Mouse (Mus musculus): ENCODE data around the gene Zfp786. TPM values are rescaled to one million over a fixed set of nuclear protein-coding genes. Genes with fewer than 3 reads are reported as not detected.

The Zfp786 gene
- polyA plus RNA-seq, 1 experiment from 2014 or later: 17.3 TPM

- Histone ChIP-seq H3K27me3 (no peaks in the 10 kb centered on the region), H3K4me3 (no peak overlapping the region), H3K36me3 (peaks cover 68% of the 10 kb centered on the region), H3K4me1 (no peaks in the 10 kb centered on the region), H3K4me2 (replicated peaks) (no peak overlapping the region), H3K9me3 (no peaks in the 10 kb centered on the region), H3K9ac (replicated peaks) (no peak overlapping the region), H3K27ac (replicated peaks) (no peak overlapping the region)
- 88% methylated on average over 23 of the region's 23 CpGs for WGBS
- ATAC-seq (replicated peaks): no peak
Observed at GRCm38 (mm10) chr6:47819626-47820325, 10.9 kb downstream of the Zfp786 start.

DNA sequence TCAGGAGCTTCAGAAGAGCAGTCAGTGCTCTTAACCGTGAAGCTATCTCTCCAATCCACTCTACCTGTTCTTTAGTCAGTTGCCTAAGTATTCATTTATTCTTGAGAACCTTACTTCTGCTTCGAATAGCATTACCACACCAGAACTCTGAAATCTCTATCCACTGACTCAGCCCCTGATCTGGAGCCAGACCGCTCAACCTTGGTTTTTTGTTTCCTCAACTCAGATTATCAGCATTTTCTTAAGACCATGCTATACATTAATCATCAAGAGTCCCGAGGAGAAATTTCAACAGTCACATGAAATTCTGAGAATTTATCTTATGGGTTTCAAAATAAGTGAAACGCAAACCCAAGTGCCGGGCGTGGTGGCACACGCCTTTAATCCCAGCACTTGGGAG lies 11.9 kb downstream of the Zfp786 start:
- Histone ChIP-seq H3K9ac (replicated peaks) (no peak overlapping the region), H3K4me3 (no peak overlapping the region), H3K36me3 (peaks cover 58% of the 10 kb centered on the region), H3K4me1 (peaks cover 7% of the 10 kb centered on the region), H3K27ac (replicated peaks) (no peak overlapping the region), H3K9me3 (no peaks in the 10 kb centered on the region), H3K4me2 (replicated peaks) (no peak overlapping the region), H3K27me3 (no peaks in the 10 kb centered on the region)
- WGBS: 93% methylated on average over 8 of the region's 8 CpGs
- no peak for ATAC-seq (replicated peaks)

DNA sequence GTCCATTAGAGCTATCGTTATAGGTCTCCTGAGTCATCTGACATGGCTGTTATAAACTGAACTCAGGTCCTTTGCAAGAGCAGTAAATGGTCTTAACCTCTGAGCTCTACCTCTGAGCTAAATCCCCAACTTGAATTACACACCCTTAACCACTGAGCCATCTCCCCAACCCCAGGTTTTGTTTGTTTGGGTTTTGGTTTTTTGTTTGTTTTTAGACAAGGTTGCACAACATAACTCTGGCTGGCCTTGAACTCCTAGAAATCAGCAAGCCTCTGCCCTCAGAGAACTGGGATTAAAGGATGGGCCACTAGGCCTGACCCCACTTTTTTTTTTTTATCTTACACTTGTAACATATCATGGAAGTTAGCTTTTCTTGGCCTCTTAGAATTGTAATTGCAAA lies 14.5 kb downstream of the Zfp786 start:
- peaks cover 34% of the 10 kb centered on the region for H3K36me3 ChIP-seq
- peaks cover 21% of the 10 kb centered on the region for H3K4me1 ChIP-seq
- H3K27ac ChIP-seq (replicated peaks): no peak overlapping the region
- no peak overlapping the region for H3K4me2 ChIP-seq (replicated peaks)
- WGBS: 100% methylated on average over 1 of the region's 1 CpGs
- no peak overlapping the region for H3K4me3 ChIP-seq
- H3K27me3 ChIP-seq: no peaks in the 10 kb centered on the region
- H3K9me3 ChIP-seq: no peaks in the 10 kb centered on the region
- no peak for ATAC-seq (replicated peaks)
- no peak overlapping the region for H3K9ac ChIP-seq (replicated peaks)

GRCm38 (mm10) chr6:47813257-47813878 lies 17.3 kb downstream of the Zfp786 start, which contains the start of gene Pdia4:
Pdia4 (minus strand) TSS chr6:47813430.
- peak within 1 kb of the TSS; percentile 76 for H3K9ac ChIP-seq (replicated peaks)
- H3K4me2 ChIP-seq (replicated peaks): peak within 1 kb of the TSS; percentile 66
- peak within 1 kb of the TSS; percentile 92 for H3K27ac ChIP-seq (replicated peaks)
- H3K9me3 ChIP-seq: no peaks in the 10 kb centered on the region
- peak; percentile 100 for ATAC-seq (replicated peaks)
- WGBS: under 1% methylated on average over 44 of the region's 44 CpGs
- peaks cover 39% of the 10 kb centered on the region for H3K4me1 ChIP-seq
- H3K36me3 ChIP-seq: peaks cover 10% of the 10 kb centered on the region
- H3K4me3 ChIP-seq: peak within 1 kb of the TSS; percentile 74
- no peaks in the 10 kb centered on the region for H3K27me3 ChIP-seq

DNA sequence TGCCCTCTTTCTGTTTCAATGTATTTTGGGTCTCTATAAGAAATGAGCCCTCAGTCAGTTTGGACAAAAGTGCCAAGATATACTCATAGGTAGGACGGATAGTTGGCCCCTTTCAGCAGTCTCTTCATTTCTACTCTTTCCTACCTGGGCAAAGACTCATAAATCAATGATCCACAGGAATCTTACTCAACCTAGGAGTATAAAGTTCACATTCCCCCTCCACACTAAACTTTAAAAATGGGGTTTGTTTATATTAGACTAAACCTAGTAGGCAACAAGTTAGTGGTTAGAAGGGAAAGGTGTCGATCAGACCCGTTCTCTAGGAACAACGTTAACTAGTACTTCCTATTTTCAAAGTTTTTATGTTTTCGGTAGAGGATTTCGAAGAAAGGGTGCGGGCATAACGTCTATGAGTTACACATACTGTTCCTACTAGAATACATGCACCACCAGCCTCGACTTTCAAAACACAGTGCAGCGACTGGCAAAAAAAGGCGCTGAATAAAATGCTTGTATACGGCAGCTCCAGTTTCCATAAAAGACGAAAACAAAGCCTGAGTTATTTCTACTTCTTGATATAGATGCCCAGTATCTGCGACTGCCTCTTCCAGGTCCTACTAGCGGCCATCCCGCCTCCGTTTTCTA lies 18.3 kb downstream of the Zfp786 start:
- Histone ChIP-seq H3K4me2 (replicated peaks) (peak overlapping the region; percentile 66), H3K4me3 (peak overlapping the region; percentile 74), H3K27ac (replicated peaks) (peak overlapping the region; percentile 92), H3K27me3 (no peaks in the 10 kb centered on the region), H3K36me3 (peaks cover 8% of the 10 kb centered on the region; the same call in 1 of the 2 replicates), H3K9ac (replicated peaks) (peak overlapping the region; percentile 76), H3K4me1 (peaks cover 39% of the 10 kb centered on the region), H3K9me3 (no peaks in the 10 kb centered on the region)
- WGBS: 1% methylated on average over 17 of the region's 17 CpGs
- ATAC-seq (replicated peaks): no peak

DNA sequence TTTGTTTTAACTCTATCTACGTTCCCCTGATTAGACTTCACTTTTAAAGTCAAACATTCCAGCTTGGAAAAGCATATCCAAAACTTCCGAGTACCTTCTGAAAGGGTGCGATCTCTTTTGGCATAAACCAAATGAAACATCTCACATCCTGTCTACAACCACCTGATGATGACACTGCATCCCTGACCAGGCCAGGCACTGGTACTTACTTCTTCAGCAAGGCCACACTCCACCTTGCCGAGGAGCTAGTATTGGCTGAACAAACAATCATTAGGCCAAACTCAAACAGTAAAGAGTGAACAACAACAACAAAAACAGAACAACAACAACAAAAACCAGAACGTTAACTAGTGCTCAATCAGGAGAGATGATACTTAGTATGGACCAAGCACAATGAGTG lies 19.3 kb downstream of the Zfp786 start:
- Histone ChIP-seq H3K27ac (replicated peaks) (no peak overlapping the region), H3K27me3 (no peaks in the 10 kb centered on the region)

DNA sequence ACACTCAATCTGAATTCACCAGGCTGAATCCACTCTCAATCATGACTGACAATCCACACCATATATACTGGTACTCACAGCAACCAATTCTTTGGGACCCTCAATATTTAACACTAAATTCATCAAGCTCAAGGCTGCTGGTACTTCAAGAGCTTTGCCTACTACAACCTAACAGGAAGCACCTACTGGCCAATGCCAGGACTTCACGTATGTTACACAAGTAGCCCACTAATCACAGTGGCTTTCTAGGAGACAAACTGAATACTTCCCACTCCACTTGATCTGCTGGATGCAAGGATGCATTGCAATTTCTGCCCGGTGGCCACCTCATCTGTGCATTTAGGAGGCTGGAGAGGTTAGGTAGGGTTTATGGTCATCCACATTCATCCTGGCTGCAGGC lies 20.5 kb downstream of the Zfp786 start:
- peaks cover 39% of the 10 kb centered on the region for H3K4me1 ChIP-seq
- H3K4me2 ChIP-seq (replicated peaks): no peak overlapping the region
- no peak overlapping the region for H3K27ac ChIP-seq (replicated peaks)
- H3K36me3 ChIP-seq: peaks cover 25% of the 10 kb centered on the region
- WGBS: 77% methylated on average over 2 of the region's 2 CpGs
- ATAC-seq (replicated peaks): no peak
- H3K9ac ChIP-seq (replicated peaks): 0 out of 2 replicates have a peak overlapping the region, but pooled peaks have one; percentile 15
- H3K9me3 ChIP-seq: no peaks in the 10 kb centered on the region
- H3K4me3 ChIP-seq: no peak overlapping the region
- no peaks in the 10 kb centered on the region for H3K27me3 ChIP-seq

More for the DNA sequence above, 19.3 kb downstream of the Zfp786 start:
- peak overlapping the region; percentile 74 for H3K4me3 ChIP-seq
- peaks cover 14% of the 10 kb centered on the region for H3K36me3 ChIP-seq
- H3K9ac ChIP-seq (replicated peaks): peak overlapping the region; percentile 76
- 67% methylated on average over 5 of the region's 5 CpGs for WGBS
- peak overlapping the region; percentile 66 for H3K4me2 ChIP-seq (replicated peaks)
- H3K9me3 ChIP-seq: no peaks in the 10 kb centered on the region
- no peak for ATAC-seq (replicated peaks)
- H3K4me1 ChIP-seq: peaks cover 39% of the 10 kb centered on the region

DNA sequence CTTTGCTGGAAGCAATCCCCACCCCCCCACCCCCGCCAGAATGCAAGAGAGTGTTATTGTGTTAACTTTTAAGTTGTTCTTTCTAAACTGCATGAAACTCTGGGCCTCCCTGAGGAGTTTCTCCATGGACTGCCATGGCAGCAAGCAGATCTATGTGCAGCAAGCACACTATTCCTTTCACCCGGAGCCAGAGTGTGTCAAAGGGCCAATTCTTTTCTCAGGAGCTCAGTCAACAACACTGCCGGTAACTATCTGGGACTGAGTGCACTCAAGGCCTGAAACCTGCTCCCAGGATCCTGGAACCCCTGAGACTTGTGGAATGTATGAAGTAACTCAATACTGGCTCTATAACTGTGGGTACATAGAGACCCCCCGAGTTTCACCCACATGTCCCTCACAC lies 21.6 kb downstream of the Zfp786 start:
- H3K4me3 ChIP-seq: no peak overlapping the region
- H3K36me3 ChIP-seq: peaks cover 36% of the 10 kb centered on the region
- no peak overlapping the region for H3K9ac ChIP-seq (replicated peaks)
- ATAC-seq (replicated peaks): no peak
- no peaks in the 10 kb centered on the region for H3K27me3 ChIP-seq
- H3K4me2 ChIP-seq (replicated peaks): no peak overlapping the region
- WGBS: 67% methylated on average over 4 of the region's 4 CpGs
- H3K4me1 ChIP-seq: peaks cover 36% of the 10 kb centered on the region
- H3K9me3 ChIP-seq: no peaks in the 10 kb centered on the region
- H3K27ac ChIP-seq (replicated peaks): no peak overlapping the region

DNA sequence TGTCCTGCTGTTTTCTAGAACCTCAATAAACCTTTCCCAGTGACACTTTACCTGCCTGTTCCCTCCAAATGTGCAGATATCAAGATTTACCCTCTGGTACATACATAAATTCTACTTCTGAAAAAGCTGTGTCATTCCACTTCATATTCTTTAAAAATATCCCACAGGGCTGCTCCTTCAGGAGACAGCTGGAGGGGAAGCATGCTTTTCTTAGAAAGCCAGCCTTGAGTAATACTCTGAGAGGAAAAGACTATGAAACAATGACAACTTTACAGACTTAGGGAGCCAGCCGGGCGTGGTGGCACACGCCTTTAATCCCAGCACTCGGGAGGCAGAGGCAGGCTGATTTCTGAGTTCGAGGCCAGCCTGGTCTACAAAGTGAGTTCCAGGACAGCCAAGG lies 22.1 kb downstream of the Zfp786 start:
- Histone ChIP-seq H3K9ac (replicated peaks) (no peak overlapping the region), H3K4me3 (no peak overlapping the region), H3K4me2 (replicated peaks) (no peak overlapping the region), H3K27me3 (no peaks in the 10 kb centered on the region), H3K27ac (replicated peaks) (no peak overlapping the region), H3K36me3 (peaks cover 42% of the 10 kb centered on the region), H3K4me1 (peaks cover 32% of the 10 kb centered on the region), H3K9me3 (no peaks in the 10 kb centered on the region)
- ATAC-seq (replicated peaks): no peak
- 89% methylated on average over 5 of the region's 5 CpGs for WGBS

DNA sequence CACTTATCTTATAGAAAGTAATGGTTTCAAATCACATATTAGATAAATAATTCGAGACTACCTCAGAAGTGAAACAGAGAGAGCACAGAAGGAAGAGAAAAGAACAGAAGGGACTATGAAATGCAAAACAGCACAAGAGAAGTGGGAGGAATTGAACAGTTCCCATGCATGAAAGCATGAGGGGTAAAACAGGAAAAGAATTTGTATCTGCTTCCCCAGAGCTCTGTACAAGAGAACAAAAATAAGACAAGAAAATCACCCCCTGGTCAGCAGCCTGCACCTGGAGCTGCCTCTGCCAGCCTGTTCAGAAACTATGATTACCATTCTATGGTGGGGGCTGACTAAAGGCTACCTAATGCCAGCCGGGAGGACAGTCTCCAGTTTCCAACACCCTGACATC lies 23.2 kb downstream of the Zfp786 start:
- WGBS: 94% methylated on average over 2 of the region's 2 CpGs
- ATAC-seq (replicated peaks): no peak
- Histone ChIP-seq H3K9me3 (no peaks in the 10 kb centered on the region), H3K27me3 (no peaks in the 10 kb centered on the region), H3K4me1 (peaks cover 32% of the 10 kb centered on the region), H3K4me3 (no peak overlapping the region), H3K27ac (replicated peaks) (no peak overlapping the region), H3K4me2 (replicated peaks) (no peak overlapping the region), H3K36me3 (peaks cover 53% of the 10 kb centered on the region), H3K9ac (replicated peaks) (0 out of 2 replicates have a peak overlapping the region, but pooled peaks have one; percentile 7)

GRCm38 (mm10) chr6:47805520-47805919 lies 25.1 kb downstream of the Zfp786 start:
- H3K36me3 ChIP-seq: peaks cover 71% of the 10 kb centered on the region

GRCm38 (mm10) chr6:47799079-47799478 lies 31.6 kb downstream of the Zfp786 start:
- peak; percentile 57 for ATAC-seq (replicated peaks)
- Histone ChIP-seq H3K9ac (replicated peaks) (no peak overlapping the region), H3K27me3 (no peaks in the 10 kb centered on the region), H3K4me3 (no peak overlapping the region), H3K4me1 (no peaks in the 10 kb centered on the region), H3K36me3 (peaks cover 94% of the 10 kb centered on the region), H3K4me2 (replicated peaks) (no peak overlapping the region), H3K9me3 (no peaks in the 10 kb centered on the region), H3K27ac (replicated peaks) (no peak overlapping the region)
- WGBS: 49% methylated on average over 6 of the region's 6 CpGs

More at GRCm38 (mm10) chr6:47805520-47805919, 25.1 kb downstream of the Zfp786 start:
- Histone ChIP-seq H3K4me3 (no peak overlapping the region), H3K9ac (replicated peaks) (no peak overlapping the region), H3K27ac (replicated peaks) (no peak overlapping the region), H3K4me1 (peaks cover 13% of the 10 kb centered on the region), H3K27me3 (no peaks in the 10 kb centered on the region), H3K4me2 (replicated peaks) (no peak overlapping the region), H3K9me3 (no peaks in the 10 kb centered on the region)
- ATAC-seq (replicated peaks): no peak
- 88% methylated on average over 2 of the region's 2 CpGs for WGBS
